Mouse (Mus musculus): ENCODE data around the gene Olfr433. TPM values are rescaled to one million over a fixed set of nuclear protein-coding genes. Genes with fewer than 3 reads are reported as not detected.

Gene Olfr433
- total RNA-seq, 2 experiments from 2014 or later: not detected

Other genes with a start within 250 kb of the Olfr433 start
- gene Ifi211, start 127.7 kb upstream of the Olfr433 start, total RNA-seq (2021): not detected
- 10 to 100 TPM in 1 of 2 experiments, 1 to 10 TPM in 1; 9.9 to 12.0 TPM for gene Mndal, start 98.2 kb upstream of the Olfr433 start, total RNA-seq (2021)
- 1 to 10 TPM; 4.8 to 6.3 TPM for gene Ifi203, start 98.0 kb upstream of the Olfr433 start, total RNA-seq (2021)
- gene Ifi202b, start 58.0 kb upstream of the Olfr433 start, total RNA-seq (2021): not detected
- not detected for gene Ifi205, start 8.9 kb upstream of the Olfr433 start, total RNA-seq (2021)
- not detected for gene Olfr432, start 8.5 kb downstream of the Olfr433 start, total RNA-seq (2021)
- gene Olfr430, start 25.9 kb downstream of the Olfr433 start, total RNA-seq (2021): not detected
- not detected for gene Olfr429, start 43.6 kb downstream of the Olfr433 start, total RNA-seq (2021)
- gene Olfr427, start 56.2 kb downstream of the Olfr433 start, total RNA-seq (2021): not detected
- gene Olfr231, start 80.5 kb downstream of the Olfr433 start, total RNA-seq (2021): not detected
- gene Olfr424, start 90.8 kb downstream of the Olfr433 start, total RNA-seq (2021): not detected
- gene Olfr420, start 114.9 kb downstream of the Olfr433 start, total RNA-seq (2021): not detected
- under 1 TPM; 0.07 to 0.12 TPM for gene Spta1, start 132.1 kb downstream of the Olfr433 start, total RNA-seq (2021)
- gene Olfr419, start 211.4 kb downstream of the Olfr433 start, total RNA-seq (2021): not detected

Data from layer of hippocampus, postnatal 25 days (tissue).